Mouse (Mus musculus): ENCODE results near the gene Sdf2.
A peak's percentile ranks its signal among the peaks of the same experiment; 100 is the strongest.

The Sdf2 gene

GRCm38 (mm10) chr11:78245627-78246317 lies at the start of gene Sdf2, which contains the start of gene Supt6:
TSS of gene Sdf2 (plus strand) at chr11:78245746.
TSS of gene Supt6 (minus strand) at chr11:78245987.
- peak; percentile 75 for DNase-seq (ENCODE audit: low spot score)

- DNase-seq (ENCODE audit: low spot score) = no peak
Observed at GRCm38 (mm10) chr11:78202372-78202771, 43.2 kb upstream of the Sdf2 start.

DNA sequence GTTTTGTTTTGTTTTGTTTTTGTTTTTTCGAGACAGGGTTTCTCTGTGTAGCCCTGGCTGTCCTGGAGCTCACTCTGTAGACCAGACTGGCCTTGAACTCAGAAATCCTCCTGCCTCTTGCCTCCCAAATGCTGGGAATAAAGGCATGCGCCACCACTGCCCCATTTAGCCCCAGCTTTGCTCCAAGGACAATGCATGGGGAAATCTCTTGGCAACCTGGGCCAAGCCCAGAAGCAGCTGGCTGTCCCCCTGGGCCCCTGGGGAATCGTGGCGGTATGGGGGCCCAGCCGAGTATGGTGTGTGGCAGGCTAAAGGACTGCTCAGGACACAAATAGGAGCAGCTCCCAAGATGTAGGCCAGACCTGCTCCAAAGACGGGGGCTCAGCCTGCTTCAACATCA lies 41.3 kb upstream of the Sdf2 start:
- no peak for DNase-seq (ENCODE audit: low spot score)

DNA sequence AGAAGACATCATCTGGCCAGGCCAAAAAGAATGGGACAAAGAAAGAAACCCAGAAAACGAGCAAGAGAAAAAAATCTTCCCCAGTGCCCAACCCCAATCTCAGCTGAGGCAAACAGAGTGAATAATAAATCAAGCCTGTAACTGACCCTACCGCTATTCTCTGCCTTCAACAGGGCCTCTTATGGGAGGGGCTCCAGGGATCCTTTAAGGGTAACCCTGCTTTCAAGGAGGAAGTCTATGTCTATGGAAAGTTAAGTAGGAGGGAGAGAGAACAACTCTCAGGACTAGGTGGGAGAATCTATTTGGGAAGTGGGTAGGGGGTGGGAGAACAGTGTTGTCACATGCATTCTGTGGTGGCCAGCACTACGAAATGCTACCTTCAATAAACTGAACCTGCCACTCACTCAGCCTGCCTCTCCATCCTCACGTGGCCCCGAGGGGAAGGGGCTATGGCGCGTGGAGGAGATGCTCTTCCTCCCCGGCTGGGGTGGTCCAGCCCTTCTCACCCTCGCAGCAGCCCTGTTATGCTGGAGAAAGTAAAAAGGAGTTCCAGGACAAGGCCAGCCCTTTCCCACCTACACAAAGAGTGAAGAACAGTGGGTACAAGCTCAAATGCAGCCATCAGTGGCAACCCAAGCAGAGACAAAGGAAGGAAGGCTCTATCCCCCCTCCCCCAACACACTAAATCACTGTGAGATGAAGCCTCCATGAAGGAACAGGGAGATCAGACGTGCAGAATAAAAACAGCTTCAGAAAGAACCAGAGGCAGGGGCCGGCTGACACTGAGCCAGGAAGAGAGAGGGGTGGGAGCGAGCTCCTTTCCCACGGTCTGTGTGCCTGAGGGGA lies 40.0 kb upstream of the Sdf2 start:
- DNase-seq (ENCODE audit: low spot score) = no peak

- DNase-seq (ENCODE audit: low spot score) = no peak
Observed at GRCm38 (mm10) chr11:78207190-78207589, 38.4 kb upstream of the Sdf2 start.

DNA sequence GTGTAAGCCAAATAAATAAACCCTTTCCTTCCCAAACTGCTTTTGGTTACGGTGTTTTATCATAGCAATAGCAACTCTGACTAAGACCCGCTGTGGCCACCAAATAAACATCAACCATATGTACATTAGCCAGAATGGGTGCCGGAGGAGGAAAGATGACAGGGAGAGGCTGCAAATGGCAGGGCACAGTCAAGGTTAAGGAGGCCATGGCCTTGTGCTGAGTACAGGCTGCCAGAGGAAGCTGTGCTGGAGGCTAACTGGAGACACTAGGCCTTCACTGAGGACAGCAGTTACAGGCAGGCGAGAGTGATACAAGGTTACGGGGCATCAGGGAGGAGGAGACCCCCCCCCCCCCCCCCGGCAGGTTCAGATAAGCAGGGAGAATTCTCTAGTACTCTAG lies 35.7 kb upstream of the Sdf2 start:
- no peak for DNase-seq (ENCODE audit: low spot score)

- no peak for DNase-seq (ENCODE audit: low spot score)
Observed at GRCm38 (mm10) chr11:78210615-78211014, 34.9 kb upstream of the Sdf2 start.

GRCm38 (mm10) chr11:78211513-78211912 lies 34.0 kb upstream of the Sdf2 start:
- DNase-seq (ENCODE audit: low spot score) = no peak

GRCm38 (mm10) chr11:78213086-78213817 lies 32.3 kb upstream of the Sdf2 start:
- no peak for DNase-seq (ENCODE audit: low spot score)

DNA sequence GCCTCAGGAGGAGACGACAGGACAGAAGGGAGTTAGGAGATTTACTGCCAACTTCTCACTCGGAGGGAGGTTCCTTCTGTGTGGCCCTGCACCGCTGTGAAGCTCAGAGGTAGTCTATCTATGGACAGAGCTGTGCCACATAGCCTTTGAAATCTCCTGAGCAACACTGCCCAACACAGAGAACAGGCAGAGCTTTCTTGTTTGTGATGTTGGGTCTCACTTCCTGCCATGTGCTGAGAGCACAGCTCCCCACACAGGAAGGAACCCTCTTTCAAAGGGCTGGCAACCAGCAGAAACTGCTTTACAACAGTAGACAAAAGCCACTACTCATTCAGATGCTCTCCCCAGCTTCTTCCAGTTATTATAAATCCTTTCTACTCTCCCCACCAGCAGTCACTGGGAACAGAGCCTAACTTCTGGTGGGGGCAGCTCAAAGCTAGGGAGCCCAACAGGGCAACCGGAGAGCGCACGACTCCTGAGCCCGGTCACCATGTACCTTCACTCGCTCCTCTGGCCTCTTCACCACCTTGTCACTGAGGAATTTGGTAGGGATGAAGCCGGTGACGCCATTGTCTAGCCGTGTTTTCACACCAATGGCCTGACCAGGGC lies 29.7 kb upstream of the Sdf2 start:
- DNase-seq (ENCODE audit: low spot score) = no peak

DNA sequence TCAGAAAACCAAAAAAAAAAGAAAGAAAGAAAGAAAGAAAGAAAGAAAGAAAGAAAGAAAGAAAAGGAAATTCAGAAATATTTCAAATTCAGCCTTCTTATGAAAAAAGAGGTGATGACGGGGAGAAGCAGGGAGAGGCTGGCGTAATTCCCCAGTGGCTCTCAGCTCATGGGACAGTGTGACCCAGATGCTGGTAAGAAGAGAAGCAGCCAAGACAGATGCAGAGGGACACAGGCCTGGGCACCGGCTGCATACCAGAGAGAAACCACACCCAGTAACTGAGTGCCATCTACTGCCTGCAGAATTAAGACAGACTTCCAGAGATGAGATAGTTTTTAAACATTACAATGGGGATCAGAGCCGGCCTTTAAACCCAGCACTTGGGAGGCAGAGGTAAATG lies 22.0 kb upstream of the Sdf2 start:
- no peak for DNase-seq (ENCODE audit: low spot score)

GRCm38 (mm10) chr11:78231518-78231917 lies 14.0 kb upstream of the Sdf2 start:
- DNase-seq (ENCODE audit: low spot score) = no peak

DNA sequence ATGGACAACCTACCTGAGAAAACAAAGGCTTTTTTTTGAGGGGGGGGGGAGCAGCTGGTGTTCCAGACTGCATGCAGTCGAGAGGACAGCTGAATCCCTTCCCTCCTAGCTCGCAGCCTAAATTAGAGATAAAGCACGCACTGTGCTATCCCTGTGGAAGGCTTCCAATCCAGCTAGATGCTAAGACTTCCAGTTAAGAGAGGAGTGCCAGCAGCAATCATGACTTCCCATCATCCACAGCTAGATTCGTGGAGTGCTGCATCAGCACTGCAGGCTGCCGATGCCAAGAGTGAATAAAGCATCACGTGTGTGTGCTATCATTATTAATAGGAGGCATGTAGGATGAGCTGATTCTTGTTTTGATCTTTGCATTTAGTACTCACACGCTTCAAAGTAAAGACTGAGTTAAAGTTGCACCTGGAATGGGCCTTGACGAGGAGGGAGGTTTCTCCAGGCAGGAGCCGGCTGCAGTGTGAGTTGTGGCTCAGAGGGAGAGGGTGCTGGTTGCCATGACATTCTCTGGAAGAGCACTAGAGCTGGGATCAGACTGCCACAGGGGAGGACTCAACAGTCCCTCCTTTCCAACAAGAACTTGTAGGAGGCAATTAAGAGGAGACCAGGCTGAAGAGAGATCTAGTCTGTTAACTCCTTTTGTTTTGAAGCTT lies 5.2 kb upstream of the Sdf2 start:
- DNase-seq (ENCODE audit: low spot score) = peak; percentile 50

DNA sequence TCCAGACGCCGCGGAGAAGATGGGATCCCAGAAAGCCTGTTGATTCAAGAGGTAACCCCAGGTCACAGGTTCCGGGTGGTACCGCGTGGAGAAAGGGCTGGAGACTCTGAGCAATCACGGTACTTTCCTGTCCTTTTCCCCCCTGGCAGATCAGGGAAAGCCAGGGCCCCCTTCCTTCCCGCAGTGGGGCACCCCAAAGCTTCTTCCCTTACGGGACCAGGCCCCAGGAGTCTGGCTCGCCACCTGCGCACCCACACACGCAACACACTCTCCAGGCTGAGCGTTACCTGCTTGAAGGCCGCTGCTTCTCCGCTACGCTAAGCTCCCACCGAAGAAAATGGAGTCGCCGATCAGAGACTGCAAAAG lies 302 bp upstream of the Sdf2 start:
- DNase-seq (ENCODE audit: low spot score) = no peak

GRCm38 (mm10) chr11:78246318-78247011 lies 919 bp downstream of the Sdf2 start:
- DNase-seq (ENCODE audit: low spot score) = no peak

GRCm38 (mm10) chr11:78247012-78247348 lies 1.4 kb downstream of the Sdf2 start:
- no peak for DNase-seq (ENCODE audit: low spot score)

GRCm38 (mm10) chr11:78247727-78248140 lies 2.2 kb downstream of the Sdf2 start:
- no peak for DNase-seq (ENCODE audit: low spot score)

GRCm38 (mm10) chr11:78256618-78257017 lies 11.1 kb downstream of the Sdf2 start:
- DNase-seq (ENCODE audit: low spot score) = no peak

DNA sequence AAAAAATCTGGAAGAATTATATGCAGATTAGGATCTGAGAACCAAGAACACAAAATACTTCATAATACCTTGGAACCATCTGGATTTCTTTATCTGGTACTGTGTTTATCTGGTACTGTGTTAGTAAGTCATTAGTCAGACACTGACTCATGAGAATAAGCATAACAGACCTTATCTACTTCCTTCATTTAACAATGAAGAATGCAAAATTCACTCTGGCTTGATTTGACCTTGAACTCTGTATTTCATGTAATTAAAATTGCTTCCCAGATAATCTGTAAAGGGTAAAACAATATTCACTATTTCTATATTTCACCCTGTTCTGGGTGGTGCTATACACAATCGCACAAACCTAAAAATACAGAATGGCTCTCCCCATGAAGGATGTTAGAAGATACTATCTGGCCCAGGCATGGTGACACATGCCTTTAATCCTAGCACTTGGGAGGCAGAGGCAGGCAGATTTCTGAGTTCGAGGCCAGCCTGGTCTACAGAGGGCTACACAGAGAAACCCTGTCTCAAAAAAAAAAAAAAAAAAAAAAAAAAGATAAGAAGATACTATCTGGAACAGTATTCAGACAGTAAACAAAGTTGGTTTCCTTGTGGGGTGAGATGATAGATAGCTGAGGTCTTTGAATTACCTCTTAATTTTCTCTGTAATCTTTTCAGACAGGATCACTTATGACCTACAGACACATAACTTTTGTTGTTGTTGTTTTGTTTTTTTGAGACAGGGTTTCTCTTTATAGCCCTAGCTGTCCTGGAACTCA lies 15.1 kb downstream of the Sdf2 start:
- DNase-seq (ENCODE audit: low spot score) = no peak

Data from left cerebral cortex, adult 11 months (tissue).